Mouse (Mus musculus) CD4-positive helper T cell, adult 2 months (primary cell): ENCODE data around the gene Zfp507.
A peak's percentile ranks its signal among the peaks of the same experiment; 100 is the strongest.

Source experiments
- DNase-seq: peaks from one replicate; pipeline ENCODE4 v3.0.0-alpha.2; 2012; ENCODE audit warnings: low read depth, missing footprints, low spot score

Zfp507 gene

DNA sequence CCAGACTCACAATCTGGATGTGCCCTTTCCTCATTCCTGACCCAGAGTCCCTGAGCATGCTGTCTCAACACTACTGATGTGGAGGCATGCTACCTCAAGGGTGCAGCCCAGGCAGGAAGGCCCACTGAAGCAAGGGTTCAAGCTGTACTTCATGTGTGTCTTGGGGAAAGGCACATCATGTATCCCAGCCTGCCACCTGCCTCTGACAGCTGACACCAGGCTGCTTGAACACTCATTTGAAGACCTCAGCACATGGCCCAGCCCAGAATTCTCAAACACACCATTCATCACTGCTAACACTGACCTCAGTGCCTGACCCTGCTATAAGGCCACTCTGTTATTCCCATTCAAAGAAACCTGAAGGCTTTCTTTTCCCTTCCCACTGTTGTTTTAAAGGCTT, 20.6 kb downstream of the Zfp507 start:
- no peak for DNase-seq

GRCm38 (mm10) chr7:35774127-35774526, 28.7 kb downstream of the Zfp507 start:
- DNase-seq: peak; percentile 35

GRCm38 (mm10) chr7:35772347-35772746, 30.5 kb downstream of the Zfp507 start:
- no peak for DNase-seq

DNA sequence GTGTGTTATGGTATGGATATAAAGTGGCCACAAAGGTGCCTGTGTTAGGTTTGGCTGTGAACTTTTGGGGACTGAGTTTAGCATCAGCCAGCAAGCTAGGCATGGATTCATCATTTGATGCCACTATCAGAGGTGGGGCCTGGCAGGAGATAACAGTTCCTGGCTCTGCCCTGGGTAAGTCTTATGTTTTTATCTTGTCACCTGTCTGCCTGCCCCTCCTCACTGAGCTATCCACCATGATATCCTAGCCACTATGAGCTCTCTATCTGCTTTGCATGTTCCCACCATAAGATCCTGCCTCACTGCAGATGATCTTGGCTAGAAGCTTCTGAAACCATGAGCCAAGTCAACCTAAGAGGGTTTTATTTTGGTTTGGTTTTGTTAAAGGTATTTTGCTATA, 31.7 kb downstream of the Zfp507 start:
- DNase-seq: no peak

- DNase-seq: no peak
These were observed 32.7 kb downstream of the Zfp507 start for GRCm38 (mm10) chr7:35770122-35770521.

GRCm38 (mm10) chr7:35764461-35764860, 38.3 kb downstream of the Zfp507 start:
- DNase-seq: no peak

DNA sequence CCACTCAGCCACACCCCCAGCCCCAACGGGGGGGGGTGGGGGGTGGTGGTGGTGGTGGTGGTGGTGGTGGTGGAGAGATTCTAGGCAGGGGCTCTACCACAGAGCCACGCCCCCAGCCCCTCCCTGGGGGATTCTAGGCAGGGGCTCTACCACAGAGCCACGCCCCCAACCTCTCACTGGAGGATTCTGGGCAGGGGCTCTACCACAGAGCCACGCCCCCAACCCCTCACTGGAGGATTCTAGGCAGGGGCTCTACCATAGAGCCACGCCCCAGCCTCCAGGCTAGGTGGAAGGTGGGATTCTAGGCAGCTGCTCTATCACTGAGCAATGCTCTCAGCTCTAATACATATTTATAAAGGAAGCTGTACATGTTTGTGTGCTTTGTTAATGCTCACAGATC, 41.0 kb downstream of the Zfp507 start:
- DNase-seq: no peak

DNA sequence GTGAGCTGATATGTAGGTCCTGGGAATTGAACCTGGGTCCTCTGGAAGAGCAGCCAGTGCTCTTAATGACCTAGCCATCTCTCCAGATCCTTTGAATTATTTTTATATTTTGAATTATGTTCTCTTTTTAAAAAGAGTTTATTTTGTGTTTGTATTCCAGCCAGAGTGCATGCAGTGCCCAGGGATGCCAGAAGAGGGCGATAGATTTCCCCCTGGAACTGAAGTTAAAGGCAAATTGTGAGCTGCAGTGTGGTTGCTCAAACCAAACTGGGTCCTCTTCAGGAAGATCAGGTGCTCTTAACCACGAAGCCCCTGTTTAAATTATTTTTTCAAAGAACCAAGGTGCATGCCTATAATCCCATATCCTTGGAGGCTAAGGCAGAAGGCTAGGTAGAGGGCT, 43.2 kb downstream of the Zfp507 start:
- no peak for DNase-seq

- DNase-seq: peak; percentile 53
These were observed 46.0 kb downstream of the Zfp507 start for GRCm38 (mm10) chr7:35756510-35757440.

GRCm38 (mm10) chr7:35754886-35755168, 48.0 kb downstream of the Zfp507 start:
- no peak for DNase-seq

GRCm38 (mm10) chr7:35754033-35754885, 48.5 kb downstream of the Zfp507 start, which contains the start of gene Dpy19l3:
Dpy19l3 (minus strand) TSS chr7:35754454.
- peak; percentile 89 for DNase-seq

DNA sequence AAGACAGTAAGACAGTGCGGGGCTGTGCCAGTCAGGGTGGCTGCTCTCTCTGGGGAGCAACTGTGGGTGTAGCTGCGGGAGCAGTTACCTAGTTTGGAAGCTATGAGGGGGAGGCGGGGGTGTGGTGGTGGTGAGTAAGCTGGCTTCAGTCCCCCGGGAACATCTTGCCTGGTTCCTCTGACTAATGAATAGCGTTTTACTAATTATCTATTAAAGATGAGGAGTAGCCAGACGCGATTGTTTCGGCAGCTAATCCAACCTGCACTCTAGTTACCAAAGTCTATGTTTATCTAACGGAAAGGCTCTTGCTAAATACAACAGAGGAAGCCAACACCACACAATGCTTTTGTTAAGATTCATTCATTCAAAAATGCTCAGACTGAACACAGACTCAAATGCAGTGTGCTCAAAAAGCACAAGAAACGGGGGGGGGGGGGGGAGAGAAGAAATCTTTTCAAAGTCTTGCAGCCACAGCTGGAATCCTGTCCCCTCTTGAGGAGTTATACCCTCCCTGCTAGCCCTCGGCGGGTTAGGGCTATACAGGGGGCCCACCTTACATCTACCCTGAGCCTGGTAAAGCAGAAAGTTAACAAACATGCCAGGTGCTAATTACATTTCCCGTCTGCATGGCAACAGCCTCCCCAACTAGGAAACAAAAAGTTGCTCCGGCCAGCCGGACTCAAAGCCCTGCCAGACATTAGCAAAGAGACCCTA, 49.3 kb downstream of the Zfp507 start:
- no peak for DNase-seq

DNA sequence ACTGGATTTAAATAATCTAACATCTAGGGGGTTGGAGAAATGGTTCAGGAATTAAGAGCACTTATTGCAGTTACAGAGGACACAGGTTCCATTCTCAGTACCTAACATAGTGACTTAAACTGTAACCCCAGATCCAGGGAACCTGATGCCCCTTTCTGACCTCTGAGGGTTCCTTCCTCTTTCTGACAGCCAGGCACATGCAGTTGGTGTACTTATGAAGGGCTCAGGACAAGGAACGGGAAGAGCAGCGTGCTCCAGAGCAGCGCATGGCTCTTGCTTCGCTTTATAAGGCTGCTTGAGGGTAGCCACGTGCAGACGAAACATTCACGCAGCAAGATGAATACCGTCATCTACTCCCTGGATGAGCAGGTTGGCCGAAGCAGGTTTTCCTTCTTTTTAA, 51.9 kb downstream of the Zfp507 start:
- no peak for DNase-seq

- DNase-seq: no peak
These were observed 55.3 kb downstream of the Zfp507 start for GRCm38 (mm10) chr7:35747397-35747964.

- DNase-seq: no peak
These were observed 56.0 kb downstream of the Zfp507 start for GRCm38 (mm10) chr7:35746686-35747396.

DNA sequence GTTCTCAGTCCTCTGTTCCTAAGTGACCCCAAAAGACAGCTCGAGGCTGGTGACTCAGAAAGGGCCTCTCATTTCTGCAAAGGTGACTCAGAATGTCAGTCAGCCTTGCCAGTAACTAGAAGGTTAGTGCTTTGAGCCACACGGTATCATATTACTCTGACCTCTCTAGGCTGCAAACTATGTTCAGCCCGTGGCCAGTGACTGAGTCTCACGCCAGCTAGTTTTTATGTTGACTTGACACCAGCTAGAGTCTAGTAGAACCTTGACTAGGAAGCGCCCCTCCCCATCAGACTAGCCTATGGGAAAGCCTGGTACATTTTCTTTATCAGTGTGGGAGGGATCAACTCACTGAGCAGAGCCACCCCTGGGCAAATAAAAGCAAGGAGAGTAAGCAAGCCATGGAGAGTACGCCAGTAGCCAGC, 57.5 kb downstream of the Zfp507 start:
- no peak for DNase-seq

GRCm38 (mm10) chr7:35744771-35745170, 58.0 kb downstream of the Zfp507 start:
- no peak for DNase-seq

GRCm38 (mm10) chr7:35742310-35742709, 60.5 kb downstream of the Zfp507 start:
- peak; percentile 39 for DNase-seq

- no peak for DNase-seq
These were observed 60.9 kb downstream of the Zfp507 start for GRCm38 (mm10) chr7:35741858-35742257.

- DNase-seq: peak; percentile 48
These were observed 62.1 kb downstream of the Zfp507 start for GRCm38 (mm10) chr7:35740489-35741230.
